Mouse (Mus musculus): ENCODE measurements at regions not wholly inside any gene's neighbourhood (a gene's known extent, or its start where the extent isn't known, plus 50 kb on each side); places are given as distances from the start of the nearest gene placed in this dataset.

DNA sequence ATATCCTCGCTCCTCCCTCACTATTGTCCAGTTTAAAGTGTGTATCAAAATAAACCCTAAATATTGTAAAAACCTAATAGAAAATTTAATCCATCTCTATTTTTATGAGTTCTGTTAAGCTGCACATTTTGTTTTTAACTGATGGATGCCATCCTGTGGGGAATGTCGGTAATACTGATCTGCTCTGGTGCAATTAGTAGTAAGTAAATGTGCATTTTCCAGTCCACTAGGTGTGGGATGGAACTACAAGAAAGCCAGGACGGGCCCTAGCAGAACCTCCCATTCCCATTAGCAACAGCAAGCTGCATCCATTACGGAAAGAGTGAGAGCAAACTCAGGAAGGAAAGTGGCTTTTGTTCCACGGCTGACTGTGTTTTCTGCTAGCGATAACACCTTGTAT is 286.3 kb downstream of the Nsun3 start:
- ChIA-PET POLR2A (no interaction called here), CTCF (interaction anchor here in 1 of 4 experiments (0.8 kb wide), 1 partner anchor 62 kb away, joined by 3 read pairs; no protein-coding TSS in a partner anchor)

DNA sequence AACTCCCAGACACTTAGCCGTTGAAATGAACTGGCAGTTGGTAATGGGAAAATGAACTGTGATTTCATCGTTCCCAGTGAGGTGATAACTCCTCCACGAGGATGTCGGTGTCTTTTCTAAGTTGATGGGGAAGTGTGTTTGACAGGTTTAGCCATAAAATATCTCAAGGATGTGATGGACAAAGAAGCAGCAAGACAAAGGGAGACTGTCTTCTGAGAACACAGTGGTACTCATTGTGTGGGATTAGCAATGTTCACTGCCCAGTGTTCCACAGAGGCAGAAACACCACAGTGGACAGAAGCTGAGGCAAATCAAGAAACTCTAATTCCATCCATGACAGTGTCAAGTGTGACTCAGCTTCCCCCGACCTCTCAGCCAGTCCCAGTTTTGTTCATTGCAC is 287.9 kb downstream of the Nsun3 start:
- CTCF ChIA-PET: no interaction called here
- POLR2A ChIA-PET: no interaction called here

DNA sequence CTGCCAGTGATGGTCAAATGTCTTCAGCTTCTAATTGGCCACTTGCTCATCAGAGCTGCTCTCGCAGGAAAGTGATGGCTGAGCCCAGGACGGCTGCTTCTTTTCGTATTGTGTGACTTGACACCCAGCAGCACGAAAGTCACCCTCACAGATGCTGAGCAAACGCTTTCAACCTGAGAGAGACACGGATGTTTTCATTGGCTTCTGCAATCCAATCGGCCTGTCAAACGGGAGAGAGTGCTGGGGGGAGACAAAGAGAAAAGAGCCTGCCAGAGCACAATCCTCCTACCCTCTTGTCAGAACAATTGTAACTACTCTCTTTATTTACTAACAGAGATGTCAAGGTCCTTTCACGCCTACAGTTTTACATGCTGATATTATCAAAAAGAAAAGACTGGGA is 289.9 kb downstream of the Nsun3 start:
- ChIA-PET CTCF (no interaction called here), POLR2A (no interaction called here)

DNA sequence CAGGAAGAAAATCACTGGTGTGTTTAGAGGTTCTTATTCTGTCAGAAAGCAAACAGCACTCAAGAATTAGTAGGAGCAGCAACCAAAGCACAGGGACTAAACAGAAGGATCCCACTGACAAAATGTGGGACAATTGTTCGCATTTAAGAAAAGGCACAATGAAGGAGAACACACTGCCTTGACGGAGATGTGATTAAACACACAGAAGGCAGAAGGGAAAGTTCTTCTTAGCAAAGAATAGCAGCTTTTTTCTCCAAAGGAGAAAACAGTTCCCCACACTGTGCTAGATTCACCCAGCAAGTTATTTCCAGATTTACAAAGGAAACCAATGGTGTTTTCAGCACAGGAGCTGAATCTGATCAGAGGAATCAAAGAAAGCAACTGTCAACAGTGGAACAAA is 316.5 kb downstream of the Nsun3 start:
- CTCF ChIA-PET: no interaction called here

DNA sequence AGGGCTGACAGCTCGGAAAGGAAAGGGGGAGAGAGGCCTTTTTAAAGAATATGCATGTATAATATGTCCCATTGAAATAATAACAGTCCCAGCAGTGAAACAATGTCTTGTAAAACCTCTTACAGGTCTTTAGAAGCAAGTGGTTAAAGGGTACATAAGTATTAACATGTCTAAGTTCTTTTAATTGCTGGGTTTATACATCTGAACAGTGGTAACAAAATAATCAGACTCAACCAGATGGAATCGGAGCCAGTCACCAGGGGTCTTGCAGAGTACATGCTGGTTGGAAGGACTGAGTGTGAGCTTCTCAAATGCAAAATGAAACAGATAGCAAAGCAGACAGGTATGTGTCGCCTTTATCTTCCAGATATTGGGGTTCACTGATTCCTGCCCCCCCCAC is 317.3 kb downstream of the Nsun3 start:
- ChIA-PET POLR2A (no interaction called here), CTCF (no interaction called here)

More for the DNA sequence above, 316.5 kb downstream of the Nsun3 start:
- POLR2A ChIA-PET: no interaction called here

DNA sequence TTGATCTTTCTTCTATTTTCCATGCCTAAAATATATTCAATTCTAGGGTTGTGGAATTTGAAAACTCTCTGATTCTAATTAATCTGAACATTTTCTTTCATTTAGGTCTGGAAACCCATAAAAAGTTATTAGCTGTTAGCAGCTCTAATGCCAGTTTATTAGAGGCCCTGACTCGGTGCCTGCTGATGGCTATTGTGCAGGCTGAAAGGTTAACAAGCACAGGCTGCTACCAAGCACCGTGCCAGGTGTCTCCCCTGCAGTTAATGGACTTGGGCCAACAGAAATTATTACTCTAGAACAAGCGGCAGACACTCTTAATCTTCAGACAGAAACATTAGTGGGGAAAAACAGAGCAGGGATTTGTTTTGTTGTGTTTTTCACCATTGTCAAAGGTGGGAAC is 317.8 kb downstream of the Nsun3 start:
- CTCF ChIA-PET: no interaction called here
- POLR2A ChIA-PET: no interaction called here

DNA sequence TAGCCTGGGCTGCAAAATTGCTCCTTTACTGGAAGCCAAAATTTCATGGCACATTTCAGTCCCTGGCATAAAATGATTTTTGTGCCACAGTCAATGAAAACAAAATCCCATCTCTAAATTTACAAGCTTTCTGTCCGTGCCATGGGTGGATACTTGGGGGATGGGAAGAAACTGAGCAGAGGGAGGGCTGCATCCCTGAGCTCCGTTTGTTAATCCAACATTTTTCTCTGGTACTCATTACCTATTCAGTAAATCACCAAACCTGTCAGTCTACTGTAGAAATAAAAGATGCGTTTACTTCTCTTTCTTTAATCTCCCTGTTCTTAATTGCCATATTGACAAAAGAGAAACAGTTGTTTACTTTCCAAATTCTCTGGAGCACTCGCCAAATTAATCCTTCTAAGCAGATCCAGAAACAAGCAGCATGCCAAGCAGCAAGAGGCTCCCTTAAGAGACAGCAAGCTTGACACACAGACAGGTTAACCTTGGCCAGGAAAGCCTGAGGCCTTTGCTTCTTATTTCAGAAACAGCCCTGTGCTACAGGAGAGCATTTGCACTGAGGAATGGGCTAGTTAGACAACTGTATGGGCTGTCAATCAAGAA is 326.6 kb downstream of the Nsun3 start:
- POLR2A ChIA-PET: no interaction called here

DNA sequence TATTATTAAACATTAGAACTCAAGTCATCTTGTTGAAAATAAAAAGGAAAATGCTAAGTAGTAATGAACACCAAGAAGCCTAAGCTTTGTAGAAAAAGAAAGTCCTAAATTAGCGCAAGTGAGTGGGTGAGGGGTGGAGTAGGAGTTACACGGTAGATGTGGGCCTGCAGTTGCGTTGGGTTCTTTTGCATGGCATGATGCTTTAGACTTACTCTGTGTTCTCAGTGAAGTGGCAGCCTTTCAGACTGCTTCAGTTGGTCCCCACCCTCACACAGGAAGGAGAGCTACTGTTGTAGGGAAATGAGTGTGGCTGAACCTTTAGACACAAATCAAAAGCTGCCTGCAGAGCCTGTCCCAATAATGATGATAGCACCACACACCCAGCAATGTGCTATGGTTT is 336.9 kb downstream of the Nsun3 start:
- POLR2A ChIA-PET: no interaction called here
- CTCF ChIA-PET: no interaction called here

More for the DNA sequence above, 326.6 kb downstream of the Nsun3 start:
- CTCF ChIA-PET: interaction anchor here in 1 of 4 experiments (0.6 kb wide), 1 partner anchor 327 kb away, joined by 3 read pairs; no protein-coding TSS in a partner anchor

DNA sequence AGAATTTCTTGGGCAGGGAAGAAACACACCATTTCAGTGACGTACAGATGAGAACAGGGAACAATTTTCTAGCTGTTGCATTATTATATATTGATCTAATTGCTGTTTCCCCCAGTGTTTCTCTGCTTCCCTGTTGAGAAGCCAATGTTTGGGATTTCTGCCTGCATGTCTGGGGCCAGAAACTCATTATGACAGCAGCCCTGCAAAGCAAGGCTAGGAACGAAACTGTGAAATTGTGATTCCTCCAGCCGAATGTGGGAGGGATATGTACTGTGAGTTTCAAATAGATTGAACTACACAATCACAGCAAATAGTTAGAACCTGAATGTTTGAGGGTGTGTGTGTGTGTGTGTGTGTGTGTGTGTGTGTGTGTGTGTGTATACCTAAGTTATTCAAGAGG is 339.2 kb downstream of the Nsun3 start:
- POLR2A ChIA-PET: no interaction called here
- CTCF ChIA-PET: no interaction called here

DNA sequence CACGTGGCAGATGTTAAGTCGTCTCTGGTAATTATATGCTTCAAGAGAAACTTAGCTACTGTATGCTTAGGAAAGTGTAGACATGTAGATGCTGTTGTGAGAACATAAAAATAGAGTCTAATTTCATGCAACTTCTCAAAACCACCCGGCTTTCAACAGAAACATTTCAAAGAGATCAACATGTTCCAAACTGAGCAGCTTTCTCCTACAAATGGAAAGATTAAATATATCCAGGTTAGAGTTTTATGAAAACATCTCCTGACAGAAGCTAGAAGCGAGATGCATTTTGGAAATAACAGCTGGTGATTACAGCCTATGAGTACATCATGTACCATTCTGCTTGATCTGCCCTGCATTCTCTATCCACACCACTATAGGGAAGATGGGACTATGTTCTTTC is 345.4 kb downstream of the Nsun3 start:
- CTCF ChIA-PET: interaction anchor here in 1 of 4 experiments (0.6 kb wide), 1 partner anchor 9 kb away, joined by 4 read pairs; no protein-coding TSS in a partner anchor

DNA sequence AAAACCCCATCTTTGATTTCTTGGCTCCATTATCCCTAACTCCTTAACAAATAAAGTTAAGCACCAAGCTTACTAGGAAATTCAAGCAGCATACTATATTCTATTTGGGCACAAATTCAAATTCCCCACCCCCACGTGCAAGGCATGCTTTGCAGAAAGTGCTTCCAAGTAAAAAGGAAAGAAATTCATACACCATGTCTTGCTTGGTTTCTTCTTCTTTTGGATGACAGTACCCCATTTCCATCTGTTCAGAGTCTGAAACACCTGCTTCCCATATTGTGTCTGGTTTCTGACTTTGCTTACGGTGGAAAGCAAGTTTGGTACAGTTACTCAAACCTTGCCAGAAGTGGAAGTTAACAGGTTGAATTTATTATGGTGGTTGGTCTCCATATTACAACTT is 353.5 kb downstream of the Nsun3 start:
- CTCF ChIA-PET: interaction anchor here in 1 of 4 experiments (0.8 kb wide), 1 partner anchor 223 kb away, joined by 3 read pairs; no protein-coding TSS in a partner anchor
- POLR2A ChIA-PET: no interaction called here

More for the DNA sequence above, 345.4 kb downstream of the Nsun3 start:
- POLR2A ChIA-PET: no interaction called here

DNA sequence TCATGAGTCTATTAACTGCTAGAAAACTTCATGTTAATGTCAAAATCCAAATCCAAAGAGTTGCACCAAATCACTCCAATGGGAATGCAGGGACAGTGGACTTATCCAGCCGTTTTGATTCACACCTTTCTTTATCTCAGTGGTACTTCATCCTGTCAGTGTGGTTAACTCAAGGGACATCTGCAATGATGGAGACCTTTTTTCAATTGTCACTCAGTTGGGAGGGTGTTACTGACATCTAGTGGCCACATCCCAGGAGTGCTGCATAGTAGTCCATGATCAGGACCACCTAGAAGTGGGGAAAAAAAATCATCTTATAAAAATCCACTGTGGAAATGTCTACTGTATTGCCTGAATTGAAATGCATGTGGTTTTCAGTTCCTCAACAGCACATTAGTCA is 372.1 kb downstream of the Nsun3 start:
- ChIA-PET CTCF (no interaction called here), POLR2A (no interaction called here)

DNA sequence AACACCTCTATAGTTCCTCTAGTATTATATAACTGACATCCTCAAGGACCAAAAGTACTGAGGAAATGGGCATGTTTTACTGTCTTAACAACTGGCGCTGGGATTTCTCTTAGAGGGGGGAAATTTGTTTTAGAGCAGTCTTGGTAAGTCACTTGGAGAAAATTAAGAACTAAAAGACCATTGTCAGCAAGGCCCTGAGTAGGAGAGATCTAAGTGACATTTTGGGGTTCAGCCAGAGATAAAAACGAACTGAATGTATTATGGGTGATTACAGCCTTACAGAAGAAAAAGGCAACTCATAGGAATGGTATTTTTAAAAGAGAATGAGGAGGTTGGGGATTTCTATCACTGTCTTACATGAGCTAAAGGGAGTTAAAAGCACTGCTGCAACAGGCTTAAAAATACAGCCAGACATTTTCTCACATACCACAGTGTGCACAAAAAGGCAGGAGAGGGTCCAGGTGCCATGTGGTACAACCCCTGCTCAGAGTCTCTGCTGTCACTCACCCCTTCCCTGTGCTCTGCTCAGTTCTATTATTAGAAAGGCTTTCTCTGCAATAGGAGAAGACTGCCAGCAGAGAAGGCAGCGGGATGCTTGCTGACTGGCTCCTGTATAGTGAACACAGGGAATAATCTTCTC is 379.0 kb downstream of the Nsun3 start:
- ChIA-PET POLR2A (no interaction called here), CTCF (interaction anchor here in 1 of 4 experiments (0.7 kb wide), 1 partner anchor 1816 kb away, joined by 3 read pairs; no protein-coding TSS in a partner anchor)

DNA sequence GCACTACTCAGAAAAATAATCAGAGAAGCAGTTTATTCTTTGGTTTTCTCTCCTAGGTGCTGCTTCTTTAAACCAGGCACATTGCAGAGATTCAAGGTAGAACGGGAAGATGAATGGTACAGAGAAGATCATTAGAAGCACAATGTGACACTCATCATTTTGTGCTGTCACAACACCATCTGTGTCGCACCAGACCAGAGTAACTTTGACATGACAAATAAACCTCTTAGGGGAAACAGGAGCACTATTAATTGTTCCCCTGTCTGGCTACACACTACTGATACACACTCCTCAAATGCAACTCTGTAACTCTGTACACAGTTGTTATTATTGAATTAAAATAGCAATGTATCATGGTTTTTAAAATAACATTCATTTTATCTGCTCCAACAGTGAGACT is 380.2 kb downstream of the Nsun3 start:
- ChIA-PET POLR2A (no interaction called here), CTCF (no interaction called here)

DNA sequence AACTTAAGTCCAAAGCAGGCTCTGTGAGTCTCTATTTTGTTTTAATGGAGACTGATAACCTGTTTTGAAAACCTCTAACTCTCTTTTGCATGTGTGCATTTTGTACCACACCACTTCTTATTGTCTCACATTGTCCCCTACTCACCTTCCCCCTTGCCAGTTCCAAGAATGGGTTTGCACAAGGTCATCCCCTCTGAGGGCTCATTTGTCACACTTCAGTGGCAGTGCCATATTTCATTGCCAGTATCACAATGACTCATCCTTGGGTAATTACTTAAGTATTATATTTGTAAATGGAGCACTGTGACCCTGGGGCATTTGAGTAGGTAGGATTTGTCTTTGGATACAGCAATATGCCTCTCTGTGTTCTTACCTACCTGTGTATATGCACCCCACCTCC is 429.3 kb downstream of the Nsun3 start:
- ChIA-PET POLR2A (no interaction called here), CTCF (no interaction called here)

DNA sequence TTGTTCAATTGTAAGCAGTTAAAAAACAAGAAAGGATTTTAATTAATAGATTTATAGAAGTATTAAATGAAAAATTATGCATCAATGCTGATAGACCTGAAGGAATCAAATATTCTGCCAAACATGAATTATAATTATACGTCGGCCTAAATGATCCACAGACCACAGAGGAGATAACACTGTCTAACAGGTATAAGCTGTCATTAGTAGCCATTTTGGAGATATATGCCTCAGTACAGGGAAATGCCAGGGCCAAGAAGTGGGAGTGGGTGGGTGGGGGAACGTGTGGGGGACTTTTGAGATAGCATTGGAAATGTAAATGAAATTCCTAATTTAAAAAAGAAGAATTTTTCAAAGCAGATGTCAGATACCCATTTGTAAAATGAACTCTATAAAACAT is 430.3 kb downstream of the Nsun3 start:
- POLR2A ChIA-PET: no interaction called here
- CTCF ChIA-PET: no interaction called here

DNA sequence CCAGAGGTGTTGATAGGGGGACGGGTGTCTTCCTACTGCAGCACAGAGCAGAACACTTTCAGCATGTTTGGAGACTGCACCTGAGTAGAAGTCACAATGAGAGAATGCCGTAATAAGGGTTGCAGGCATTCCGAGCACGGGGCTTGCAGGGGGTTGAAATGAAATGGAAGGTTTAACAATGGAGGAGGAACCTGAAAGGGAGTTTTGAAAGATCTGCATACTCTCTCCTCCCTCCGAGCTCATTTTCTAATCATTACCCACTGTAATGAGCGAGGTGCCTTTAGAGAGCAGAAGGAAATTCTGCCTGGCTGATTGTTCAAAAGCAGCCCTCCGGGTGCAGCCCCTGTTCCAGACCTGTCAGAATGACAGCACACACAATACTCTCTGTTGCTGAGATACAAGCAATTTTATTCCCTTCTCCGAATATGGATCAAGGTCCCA is 430.8 kb downstream of the Nsun3 start:
- ChIA-PET POLR2A (no interaction called here), CTCF (no interaction called here)

DNA sequence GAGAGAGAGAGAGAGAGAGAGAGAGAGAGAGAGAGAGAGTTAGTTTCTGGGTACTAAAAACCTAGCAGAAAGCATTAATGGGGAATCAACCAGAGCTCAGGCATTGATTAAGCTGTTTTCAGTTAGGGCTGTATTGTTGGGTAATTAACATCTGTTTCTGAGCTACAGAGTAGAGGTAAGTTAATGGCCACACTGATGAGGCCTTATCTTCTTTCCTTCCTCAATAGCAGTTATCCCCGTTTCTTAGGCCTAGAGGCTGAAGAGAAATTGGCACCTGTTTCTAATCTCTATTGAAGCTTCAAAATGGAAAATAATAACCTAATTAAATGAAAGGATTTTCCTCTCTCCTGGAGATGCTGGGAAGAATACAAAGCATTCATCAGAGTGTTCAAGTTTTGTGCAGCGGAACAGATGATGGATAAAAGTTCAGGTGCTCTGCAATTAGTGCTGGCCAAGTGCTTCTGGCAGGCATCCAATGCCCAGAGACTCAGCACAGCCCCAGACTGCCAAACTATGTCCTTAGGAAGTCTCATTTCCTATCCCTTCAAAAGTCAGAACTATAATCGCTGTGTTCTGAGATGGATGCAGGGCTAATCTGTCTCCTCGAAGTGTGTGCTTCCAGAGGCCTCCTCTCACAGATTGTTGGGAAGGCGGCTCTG is 459.1 kb downstream of the Nsun3 start:
- CTCF ChIA-PET: no interaction called here

DNA sequence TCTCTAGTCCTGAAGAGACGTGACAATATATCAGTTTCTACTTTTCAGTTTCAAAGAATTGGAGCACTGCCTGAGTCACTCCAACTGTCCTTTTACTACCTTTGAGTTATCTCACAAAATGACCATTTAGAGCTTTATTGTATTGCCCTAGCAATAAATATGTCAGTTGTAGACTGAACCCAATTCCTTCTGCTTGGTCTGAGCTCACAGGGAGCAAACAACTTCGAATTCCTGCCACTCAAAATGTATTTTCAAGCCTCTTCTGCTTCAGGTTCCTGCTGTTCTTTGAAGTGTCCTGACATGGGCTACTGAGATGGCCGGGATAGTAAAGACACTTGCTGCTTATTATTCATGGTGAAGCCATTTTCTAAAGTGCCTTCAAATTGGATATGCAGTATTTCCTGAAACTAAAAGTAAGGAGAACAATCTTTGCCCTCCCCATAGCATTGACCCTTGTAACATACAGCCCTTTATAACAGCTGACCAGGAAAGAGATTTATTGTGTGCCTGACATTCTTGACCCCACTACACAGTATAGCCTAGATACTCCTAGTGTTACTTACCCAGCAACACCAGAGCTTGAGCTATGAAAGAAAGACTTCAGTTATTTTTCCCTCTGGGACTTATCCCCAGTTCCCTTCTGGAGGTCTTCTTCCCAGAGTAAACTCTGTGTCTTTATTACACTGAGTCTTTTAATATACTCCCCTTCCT is 460.9 kb downstream of the Nsun3 start:
- POLR2A ChIA-PET: no interaction called here
- CTCF ChIA-PET: no interaction called here

More for the DNA sequence above, 459.1 kb downstream of the Nsun3 start:
- POLR2A ChIA-PET: no interaction called here

DNA sequence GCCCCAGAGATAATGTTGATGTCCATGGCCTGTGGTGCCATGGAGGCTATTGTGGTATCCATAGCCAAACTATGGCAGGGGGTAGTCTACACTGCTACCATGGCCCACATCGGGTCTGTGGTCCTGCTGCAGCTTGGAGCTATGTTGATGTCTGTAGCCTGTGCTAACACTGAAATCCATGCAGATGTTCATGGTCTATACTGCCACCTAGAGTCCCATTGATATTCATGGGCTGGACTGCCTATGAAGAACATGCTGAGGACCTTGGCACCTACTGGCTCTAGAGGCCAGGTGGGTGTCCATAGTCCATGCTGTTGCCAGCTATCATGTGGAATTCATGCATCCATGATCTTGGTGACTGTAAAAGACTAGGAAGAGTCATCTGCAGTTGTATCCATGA is 463.8 kb downstream of the Nsun3 start:
- POLR2A ChIA-PET: no interaction called here
- CTCF ChIA-PET: no interaction called here

DNA sequence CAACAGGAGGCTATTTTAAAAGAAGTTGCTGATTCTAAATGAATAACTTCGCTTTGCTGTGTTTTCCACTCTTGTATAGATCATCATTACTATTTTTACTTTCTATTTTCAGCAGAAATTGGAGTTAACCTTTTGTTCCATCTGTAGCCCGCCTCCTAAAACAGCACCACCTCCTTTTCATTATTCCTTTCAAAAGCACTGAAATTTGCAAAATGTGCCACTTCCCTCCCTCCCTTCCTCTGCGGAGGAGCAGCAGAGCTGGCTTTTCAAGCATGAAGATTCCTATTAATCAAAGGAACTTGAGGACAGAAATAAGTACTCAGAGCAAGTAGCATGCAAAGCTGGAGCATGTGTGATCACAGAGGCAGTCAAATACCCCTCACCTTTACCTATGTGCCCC is 497.7 kb downstream of the Nsun3 start:
- ChIA-PET POLR2A (no interaction called here), CTCF (no interaction called here)
